Mouse (Mus musculus): ENCODE data around the gene Otoa. TPM values are rescaled to one million over a fixed set of nuclear protein-coding genes. Genes with fewer than 3 reads are reported as not detected.

Otoa gene
- polyA plus RNA-seq, 1 experiment from 2014 or later: 0.10 TPM

DNA sequence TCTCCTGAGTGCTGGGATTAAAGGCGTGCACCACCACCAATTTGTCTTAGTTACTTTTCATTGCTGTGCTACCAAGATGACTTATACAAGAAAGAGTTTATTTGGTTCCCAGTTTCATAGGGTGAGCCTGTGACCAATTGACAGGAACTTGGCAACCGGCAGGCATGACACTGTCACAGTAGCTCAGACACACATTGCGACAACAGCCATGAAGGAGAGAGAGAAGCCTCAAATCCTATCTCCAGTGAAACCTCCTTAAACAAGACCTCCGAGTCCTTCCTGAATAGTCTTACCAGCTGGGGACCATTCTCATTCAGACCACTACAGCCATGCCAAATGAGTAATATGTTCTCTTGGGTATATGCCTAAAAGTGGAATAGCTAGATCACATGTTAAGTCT lies 28.4 kb upstream of the Otoa start:
- Histone ChIP-seq H3K4me2 (no peak overlapping the region), H3K4me3 (no peak overlapping the region), H3K36me3 (peaks cover 55% of the 10 kb centered on the region), H3K9ac (no peak overlapping the region), H3K27me3 (no peaks in the 10 kb centered on the region), H3K9me3 (no peaks in the 10 kb centered on the region), H3K4me1 (no peaks in the 10 kb centered on the region), H3K27ac (no peak overlapping the region)
- ATAC-seq (ENCODE audit: insufficient number of reproducible peaks, low FRiP score, low TSS enrichment, low read depth): no peak
- 85% methylated on average over 4 of the region's 4 CpGs for WGBS

DNA sequence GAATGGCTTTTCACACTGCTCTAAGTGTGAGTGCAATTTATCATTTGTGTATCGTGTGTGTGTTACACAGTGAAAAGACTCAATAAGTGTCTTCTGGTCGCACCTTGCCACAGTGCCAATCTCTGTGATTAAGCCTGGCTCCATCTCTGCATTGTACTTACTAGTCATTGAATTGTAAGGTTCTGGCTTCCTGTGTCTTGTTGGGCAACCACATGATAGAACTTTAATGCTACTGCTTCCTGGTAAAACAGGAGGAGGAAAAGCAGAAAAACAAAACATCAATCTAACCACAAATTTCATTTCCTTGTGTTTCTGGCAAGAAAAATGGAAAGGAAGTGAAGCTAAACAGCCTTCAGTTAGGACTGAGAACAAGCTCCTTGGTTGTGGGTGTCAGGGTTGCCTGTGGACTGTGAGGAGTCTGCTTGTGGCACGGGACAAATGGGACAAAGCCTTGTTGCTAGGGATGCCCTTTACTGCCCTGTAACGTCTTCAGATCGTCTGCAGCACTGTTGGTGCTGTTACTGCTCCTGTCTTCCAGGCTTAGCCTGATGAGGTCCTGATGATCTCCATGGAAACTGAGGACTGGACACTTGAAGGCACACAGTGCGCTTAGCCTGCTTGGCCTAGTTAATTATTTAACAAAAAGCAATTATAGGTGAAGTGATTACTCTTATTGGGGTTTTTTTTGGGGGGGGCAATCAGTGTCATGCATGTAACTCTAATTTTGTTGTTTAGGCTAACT lies 21.8 kb upstream of the Otoa start:
- Histone ChIP-seq H3K9me3 (no peaks in the 10 kb centered on the region), H3K4me3 (no peak overlapping the region), H3K4me1 (no peaks in the 10 kb centered on the region), H3K27ac (no peak overlapping the region), H3K9ac (no peak overlapping the region), H3K27me3 (no peaks in the 10 kb centered on the region), H3K36me3 (peaks cover 49% of the 10 kb centered on the region), H3K4me2 (no peak overlapping the region)
- ATAC-seq (ENCODE audit: insufficient number of reproducible peaks, low FRiP score, low TSS enrichment, low read depth): no peak
- 68% methylated on average over 6 of the region's 6 CpGs for WGBS

DNA sequence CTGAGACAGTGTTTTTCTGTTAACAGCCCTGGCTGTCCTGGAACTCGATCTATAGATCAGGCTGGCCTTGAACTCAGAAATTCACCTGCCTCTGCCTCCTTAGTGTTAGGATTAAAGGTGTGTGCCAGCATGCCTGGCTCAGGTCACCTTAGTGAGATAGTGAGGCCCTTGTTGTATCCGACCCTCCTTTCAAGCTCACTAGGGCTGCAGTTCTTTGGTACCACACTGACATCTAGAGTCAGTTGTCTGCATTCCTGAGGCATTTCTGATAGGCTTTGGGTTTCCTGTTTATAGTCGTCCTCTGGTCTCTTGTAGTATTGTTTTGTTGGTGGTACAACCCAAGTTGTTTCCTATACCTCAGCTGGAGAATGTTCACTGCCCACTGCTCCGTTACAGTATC lies 17.1 kb upstream of the Otoa start:
- H3K36me3 ChIP-seq: peaks cover 34% of the 10 kb centered on the region
- no peak for ATAC-seq (ENCODE audit: insufficient number of reproducible peaks, low FRiP score, low TSS enrichment, low read depth)
- H3K9ac ChIP-seq: no peak overlapping the region
- no peak overlapping the region for H3K4me3 ChIP-seq
- WGBS: 52% methylated on average over 4 of the region's 4 CpGs
- H3K4me1 ChIP-seq: no peaks in the 10 kb centered on the region
- H3K4me2 ChIP-seq: no peak overlapping the region
- no peaks in the 10 kb centered on the region for H3K27me3 ChIP-seq
- H3K9me3 ChIP-seq: no peaks in the 10 kb centered on the region
- no peak overlapping the region for H3K27ac ChIP-seq

GRCm38 (mm10) chr7:121071276-121071675 lies 10.2 kb upstream of the Otoa start:
- Histone ChIP-seq H3K4me2 (no peak overlapping the region), H3K36me3 (peaks cover 41% of the 10 kb centered on the region), H3K27me3 (no peaks in the 10 kb centered on the region), H3K9ac (no peak overlapping the region), H3K4me1 (no peaks in the 10 kb centered on the region), H3K27ac (no peak overlapping the region), H3K4me3 (no peak overlapping the region), H3K9me3 (no peaks in the 10 kb centered on the region)
- WGBS: 68% methylated on average over 4 of the region's 4 CpGs
- no peak for ATAC-seq (ENCODE audit: insufficient number of reproducible peaks, low FRiP score, low TSS enrichment, low read depth)

- H3K9me3 ChIP-seq: no peaks in the 10 kb centered on the region
- no peak overlapping the region for H3K9ac ChIP-seq
- 77% methylated on average over 5 of the region's 5 CpGs for WGBS
- ATAC-seq (ENCODE audit: insufficient number of reproducible peaks, low FRiP score, low TSS enrichment, low read depth): no peak
- no peak overlapping the region for H3K27ac ChIP-seq
- no peak overlapping the region for H3K4me3 ChIP-seq
- no peak overlapping the region for H3K4me2 ChIP-seq
- H3K36me3 ChIP-seq: peaks cover 46% of the 10 kb centered on the region
- no peaks in the 10 kb centered on the region for H3K27me3 ChIP-seq
- H3K4me1 ChIP-seq: no peaks in the 10 kb centered on the region
Measured at GRCm38 (mm10) chr7:121072506-121072905, 8.9 kb upstream of the Otoa start.

GRCm38 (mm10) chr7:121074281-121074680 lies 7.2 kb upstream of the Otoa start, which contains the start of gene Igsf6:
TSS of gene Igsf6 (minus strand) at chr7:121074572.
- WGBS: 71% methylated on average over 11 of the region's 11 CpGs
- no peak within 1 kb of the TSS for H3K4me3 ChIP-seq
- no peak for ATAC-seq (ENCODE audit: insufficient number of reproducible peaks, low FRiP score, low TSS enrichment, low read depth)
- H3K9ac ChIP-seq: no peak within 1 kb of the TSS
- H3K9me3 ChIP-seq: no peaks in the 10 kb centered on the region
- H3K4me1 ChIP-seq: no peaks in the 10 kb centered on the region
- H3K27me3 ChIP-seq: no peaks in the 10 kb centered on the region
- H3K27ac ChIP-seq: peak within 1 kb of the TSS; percentile 27
- H3K4me2 ChIP-seq: no peak within 1 kb of the TSS
- H3K36me3 ChIP-seq: peaks cover 48% of the 10 kb centered on the region

DNA sequence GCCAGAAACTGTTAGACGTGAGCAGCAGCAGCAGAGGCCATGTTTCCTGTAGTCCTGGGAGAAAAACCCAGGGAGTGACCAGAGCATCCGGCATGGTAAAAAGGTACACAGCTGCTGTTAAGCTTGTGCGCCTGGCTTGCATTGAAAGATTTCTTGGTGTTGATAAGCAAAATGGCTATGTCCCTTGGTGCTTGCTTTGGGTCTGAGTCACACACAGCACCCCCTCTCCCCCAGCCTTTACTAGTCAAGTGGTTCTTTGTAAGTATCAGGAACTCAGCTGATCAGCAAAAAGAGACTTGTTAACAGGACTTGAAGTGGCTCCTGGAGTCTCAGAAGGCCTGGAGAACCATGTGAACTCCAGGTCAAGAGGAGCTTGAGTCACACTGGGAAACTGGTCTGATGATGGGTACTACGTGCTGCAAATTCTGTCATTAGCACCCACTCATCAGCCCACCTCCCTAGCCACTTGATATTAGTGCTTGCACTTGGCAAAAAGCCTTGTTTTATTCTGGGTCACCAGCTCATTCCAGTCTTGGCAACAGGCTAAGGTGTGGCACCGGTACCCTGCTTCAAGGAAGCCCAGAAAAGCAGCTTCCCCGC lies 6.5 kb upstream of the Otoa start:
- Histone ChIP-seq H3K4me2 (no peak overlapping the region), H3K4me3 (no peak overlapping the region), H3K27me3 (no peaks in the 10 kb centered on the region), H3K4me1 (no peaks in the 10 kb centered on the region), H3K27ac (no peak overlapping the region; the same call in 1 of the 2 replicates), H3K36me3 (peaks cover 46% of the 10 kb centered on the region), H3K9ac (no peak overlapping the region), H3K9me3 (no peaks in the 10 kb centered on the region)
- no peak for ATAC-seq (ENCODE audit: insufficient number of reproducible peaks, low FRiP score, low TSS enrichment, low read depth)
- WGBS: 74% methylated on average over 6 of the region's 6 CpGs

DNA sequence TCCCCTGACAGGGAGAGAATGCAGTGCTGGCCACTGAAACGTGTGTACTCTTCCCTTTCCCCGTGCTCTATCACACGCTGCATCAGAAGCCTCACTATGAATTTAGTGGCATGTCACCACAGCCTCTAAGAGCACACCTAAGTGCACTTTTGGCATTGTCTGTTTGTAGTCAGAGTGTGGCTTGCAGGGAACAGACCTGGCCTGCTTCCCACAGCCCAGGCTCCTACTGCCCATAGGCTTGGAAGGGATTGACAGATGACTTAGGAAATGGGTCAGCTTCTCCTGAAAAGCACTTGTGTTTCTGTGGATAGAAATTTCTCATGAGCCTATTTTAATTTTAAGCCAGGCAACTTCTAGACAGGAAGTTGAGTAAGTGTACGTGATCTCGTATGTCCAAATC lies 6.0 kb upstream of the Otoa start:
- no peaks in the 10 kb centered on the region for H3K4me1 ChIP-seq
- 78% methylated on average over 5 of the region's 5 CpGs for WGBS
- no peak overlapping the region for H3K27ac ChIP-seq
- H3K27me3 ChIP-seq: no peaks in the 10 kb centered on the region
- no peak overlapping the region for H3K4me2 ChIP-seq
- no peak overlapping the region for H3K9ac ChIP-seq
- ATAC-seq (ENCODE audit: insufficient number of reproducible peaks, low FRiP score, low TSS enrichment, low read depth): no peak
- no peak overlapping the region for H3K4me3 ChIP-seq
- H3K36me3 ChIP-seq: peaks cover 42% of the 10 kb centered on the region
- no peaks in the 10 kb centered on the region for H3K9me3 ChIP-seq

GRCm38 (mm10) chr7:121077311-121077710 lies 4.1 kb upstream of the Otoa start:
- H3K4me2 ChIP-seq: no peak overlapping the region
- no peaks in the 10 kb centered on the region for H3K9me3 ChIP-seq
- WGBS: 86% methylated on average over 6 of the region's 6 CpGs
- no peak overlapping the region for H3K4me3 ChIP-seq
- H3K27ac ChIP-seq: no peak overlapping the region
- no peak overlapping the region for H3K9ac ChIP-seq
- H3K27me3 ChIP-seq: no peaks in the 10 kb centered on the region
- H3K36me3 ChIP-seq: peaks cover 30% of the 10 kb centered on the region
- no peak for ATAC-seq (ENCODE audit: insufficient number of reproducible peaks, low FRiP score, low TSS enrichment, low read depth)
- H3K4me1 ChIP-seq: no peaks in the 10 kb centered on the region

GRCm38 (mm10) chr7:121077829-121078228 lies 3.6 kb upstream of the Otoa start:
- WGBS: 17% methylated on average over 5 of the region's 5 CpGs

GRCm38 (mm10) chr7:121081816-121082215 lies 366 bp downstream of the Otoa start:
- H3K4me2 ChIP-seq: no peak overlapping the region
- no peak overlapping the region for H3K9ac ChIP-seq
- no peak overlapping the region for H3K27ac ChIP-seq
- H3K4me1 ChIP-seq: peaks cover 23% of the 10 kb centered on the region
- no peak overlapping the region for H3K4me3 ChIP-seq
- peaks cover 16% of the 10 kb centered on the region for H3K36me3 ChIP-seq
- ATAC-seq (ENCODE audit: insufficient number of reproducible peaks, low FRiP score, low TSS enrichment, low read depth): no peak
- WGBS: 48% methylated on average over 2 of the region's 2 CpGs
- no peaks in the 10 kb centered on the region for H3K9me3 ChIP-seq
- H3K27me3 ChIP-seq: no peaks in the 10 kb centered on the region

More at GRCm38 (mm10) chr7:121077829-121078228, 3.6 kb upstream of the Otoa start:
- no peak overlapping the region for H3K9ac ChIP-seq
- H3K27ac ChIP-seq: no peak overlapping the region
- H3K4me3 ChIP-seq: no peak overlapping the region
- no peak for ATAC-seq (ENCODE audit: insufficient number of reproducible peaks, low FRiP score, low TSS enrichment, low read depth)
- H3K36me3 ChIP-seq: peaks cover 30% of the 10 kb centered on the region
- no peak overlapping the region for H3K4me2 ChIP-seq
- no peaks in the 10 kb centered on the region for H3K9me3 ChIP-seq
- 0 out of 2 replicates have a peak, but pooled peaks cover 2% of the 10 kb centered on the region for H3K4me1 ChIP-seq
- no peaks in the 10 kb centered on the region for H3K27me3 ChIP-seq

GRCm38 (mm10) chr7:121082949-121083513 lies 1.6 kb downstream of the Otoa start:
- Histone ChIP-seq H3K27me3 (no peaks in the 10 kb centered on the region), H3K4me1 (peaks cover 31% of the 10 kb centered on the region), H3K36me3 (peaks cover 6% of the 10 kb centered on the region), H3K4me3 (no peak overlapping the region), H3K9me3 (no peaks in the 10 kb centered on the region), H3K9ac (no peak overlapping the region), H3K4me2 (no peak overlapping the region), H3K27ac (no peak overlapping the region)
- ATAC-seq (ENCODE audit: insufficient number of reproducible peaks, low FRiP score, low TSS enrichment, low read depth): peak; percentile 22; the same call in 1 of the 2 replicates
- WGBS: 61% methylated on average over 9 of the region's 9 CpGs

Measured in limb, embryonic 15.5 days (tissue).